Mouse (Mus musculus) urinary bladder, postnatal 25 days (tissue): Measurements from ENCODE around the gene Angptl6.
"Not testable (repeated sequence)": the region's sequence is repeated elsewhere in the genome, so short reads cannot be mapped to it uniquely, and the experiment has no call there.

Source experiments
- DNase-seq: peaks from one replicate; pipeline ENCODE4 v3.0.0; 2022; ENCODE audit warnings: low spot score

Angptl6 gene

GRCm38 (mm10) chr9:20837184-20837947 lies 42.2 kb downstream of the Angptl6 start:
- DNase-seq, result no peak

GRCm38 (mm10) chr9:20835431-20835954 lies 44.0 kb downstream of the Angptl6 start:
- not testable (repeated sequence) for DNase-seq

GRCm38 (mm10) chr9:20834881-20835280 lies 44.6 kb downstream of the Angptl6 start:
- DNase-seq, result no peak

GRCm38 (mm10) chr9:20830901-20831643 lies 48.5 kb downstream of the Angptl6 start:
- peak; percentile 97 for DNase-seq

GRCm38 (mm10) chr9:20828127-20828526 lies 51.4 kb downstream of the Angptl6 start:
- DNase-seq, result no peak

- DNase-seq, result no peak
These were observed 53.7 kb downstream of the Angptl6 start for GRCm38 (mm10) chr9:20825781-20826180.
